Mouse (Mus musculus) C2C12 (cell line): ENCODE measurements around the gene B4galt1.

Experiments used
- CTCF ChIP-seq: IDR thresholded peaks from one replicate; pipeline ENCODE4 v1.5.1; 2011; ENCODE audit not compliant: control insufficient read depth, insufficient read depth, insufficient read length
- MAX ChIP-seq: IDR thresholded peaks from one replicate; pipeline ENCODE4 v1.6.1; 2011; ENCODE audit warnings: mild to moderate bottlenecking, control low read depth
- MYOG ChIP-seq: IDR thresholded peaks from one replicate; pipeline ENCODE4 v1.6.1; 2011; ENCODE audit not compliant: control insufficient read depth, insufficient read length; ENCODE audit errors: extremely low read depth
- USF1 ChIP-seq: IDR thresholded peaks from one replicate; pipeline ENCODE4 v1.6.1; 2011; ENCODE audit warnings: low read depth, mild to moderate bottlenecking, control low read depth, moderate library complexity

DNA sequence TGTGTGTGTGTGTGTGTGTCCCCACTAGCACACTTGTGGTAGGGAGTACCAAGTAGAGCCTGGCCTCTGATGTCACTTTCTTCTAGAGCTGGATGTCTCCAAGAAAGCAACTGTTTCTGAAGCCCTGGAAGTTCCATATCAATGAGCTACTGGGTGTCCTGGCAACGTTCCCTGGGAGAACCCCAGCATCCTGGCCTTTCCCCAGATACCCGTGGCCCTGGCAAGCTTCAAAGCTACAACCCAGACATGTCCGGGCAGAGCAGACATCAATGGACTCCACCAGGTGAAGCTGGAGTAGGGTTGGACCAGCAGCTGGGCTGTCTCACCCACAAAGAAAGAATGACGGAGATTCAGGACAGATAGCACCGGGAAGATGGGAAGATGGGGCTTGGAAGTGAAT lies 37.4 kb upstream of the B4galt1 start:
- TF ChIP-seq CTCF, result no peak
- no peak for TF ChIP-seq MAX
- no peak for TF ChIP-seq MYOG
- TF ChIP-seq USF1, result no peak
